ENCODE assay signal across 22 mouse cellular contexts in the genomic region with DNA sequence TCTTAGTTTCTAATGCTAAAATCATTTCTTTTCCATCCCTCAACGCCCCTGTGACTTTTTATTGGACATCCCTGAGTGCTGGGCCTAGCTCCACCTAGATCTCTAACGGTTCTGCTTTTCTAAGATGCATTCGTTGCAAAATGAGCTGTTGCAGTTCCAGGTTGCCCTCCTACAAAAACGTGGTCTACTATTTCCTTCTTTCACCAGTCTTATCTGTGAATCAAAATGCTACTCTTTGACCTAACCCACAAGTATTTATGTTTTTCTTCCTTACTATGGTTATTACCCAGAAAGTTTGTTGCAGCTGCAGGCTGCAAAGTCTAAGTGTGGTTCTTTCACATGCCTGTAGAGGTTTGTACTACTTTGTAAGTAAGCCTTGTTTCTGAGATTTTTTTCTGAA. TPM values are rescaled to one million over a fixed set of nuclear protein-coding genes. Genes with fewer than 3 reads are reported as not detected.
DNase-seq lines count a peak whose midpoint lies in the region; ATAC-seq and TF ChIP-seq lines count a peak whose summit lies in the region.
"Had no signal": no experiment of that assay in that cellular context is flagged by ENCODE, and none has a peak within 500 bp of the region (broad histone marks: within the 10 kb centered on the region; RNA-seq: fewer than 3 reads in every experiment).

A gene (plus strand): TSS at position 316 of the 400 bp plus-strand sequence.

- TF ChIP-seq POLR2A in lung, adult 2 months (IDR thresholded peaks at IDR 0.05; ENCODE audit: borderline replicate concordance, extremely low read depth, low read depth, low read length): no peak

- TF ChIP-seq CTCF in lung, adult 2 months (IDR thresholded peaks at IDR 0.05; ENCODE audit: insufficient read depth, low read length): no peak

- H3K27me3 ChIP-seq in splenic B cell, adult 2 months (ENCODE audit: control insufficient read depth, insufficient read depth, low read length, poor library complexity, severe bottlenecking): no peaks in the 10 kb centered on the region
- H3K27me3 ChIP-seq: embryonic facial prominence, embryonic 12.5 days; lung, embryonic 15.5 days; neural tube, embryonic 12.5 days had no signal

- ATAC-seq in CD4-positive, CD25-positive, alpha-beta regulatory T cell, adult 4 months: peak; percentile 34
- ATAC-seq: intestine, postnatal 0 days had no signal

- no peak within 1 kb of the TSS for H3K4me3 ChIP-seq in lung, adult 2 months (replicated peaks; ENCODE audit: extremely low read depth, low read depth, low read length)
- H3K4me3 ChIP-seq: embryonic facial prominence, embryonic 12.5 days; limb, embryonic 10.5 days; lung, embryonic 15.5 days; neural tube, embryonic 12.5 days had no signal

- no peaks in the 10 kb centered on the region for H3K4me1 ChIP-seq in lung, adult 2 months (ENCODE audit: control insufficient read depth, insufficient read depth, low read length)
- H3K4me1 ChIP-seq: embryonic facial prominence, embryonic 12.5 days; limb, embryonic 10.5 days; lung, embryonic 15.5 days; neural tube, embryonic 12.5 days had no signal

- DNase-seq in 416B (ENCODE audit: low read depth): peak; percentile 33
- DNase-seq in induced T-regulatory cell, adult 2 months (ENCODE audit: low read depth): peak; percentile 72
- DNase-seq in splenic B cell, adult 2 months (ENCODE audit: low read depth, low spot score): peak; percentile 50
- DNase-seq in frontal cortex, adult 2 months (ENCODE audit: extremely low spot score in 1 of 2, low spot score in 1 of 2): no peak
- DNase-seq in spleen, postnatal 4 days (ENCODE audit: low spot score in 2 of 2): no peak
- DNase-seq in lung, adult 2 months: no peak
- DNase-seq: adrenal gland, adult 8-10 months; cerebellum, adult 11-12 months; gastrocnemius, postnatal 14 days; right cerebral cortex, postnatal 25 days had no signal

- WGBS in lung, adult 2 months: 43% methylated on average over 4 of the region's 4 CpGs

- H3K36me3 ChIP-seq in splenic B cell, adult 2 months (ENCODE audit: control insufficient read depth, insufficient read depth, low read length, poor library complexity, severe bottlenecking): no peaks in the 10 kb centered on the region
- H3K36me3 ChIP-seq: embryonic facial prominence, embryonic 12.5 days; limb, embryonic 10.5 days; lung, embryonic 15.5 days; neural tube, embryonic 12.5 days had no signal

RNA-seq across cellular contexts. Expression of the gene that starts here (rescaled TPM):
- 100 to 1,000 TPM; 100 to 114 TPM for polyA plus RNA-seq in CD4-positive, CD25-positive, alpha-beta regulatory T cell, adult 4 months (2017; shearing (Covaris generic))
- polyA plus RNA-seq in frontal cortex, adult 2 months (2012; rRNA removed): 0.04 TPM in 1 of 2 replicates, not detected in the other
- 1.3 and 1.8 TPM in 2 replicates for polyA plus RNA-seq in lung, adult 2 months (2012; rRNA removed)
- polyA plus RNA-seq: brain, embryonic 14.5 days; cortical plate, adult 2 months; heart, postnatal 0 days; hindbrain, embryonic 14.5 days; intestine, postnatal 0 days; midbrain, postnatal 0 days; neural tube, embryonic 12.5 days; stomach, embryonic 14.5 days had no signal

Comparison
In these comparisons a context has a peak if more than half of its experiments do, and no peak if none do; other contexts are left out.
1. RNA of the gene that starts here (polyA plus RNA-seq): 100 to 114 TPM in CD4-positive, CD25-positive, alpha-beta regulatory T cell, adult 4 months; 1.3 to 1.8 TPM in lung, adult 2 months and 0.04 TPM in frontal cortex, adult 2 months; every median in the first group is over 10 times any median in the second.
2. DNase-seq: peak in 416B (single experiment), induced T-regulatory cell, adult 2 months (single experiment) and splenic B cell, adult 2 months (single experiment); none in frontal cortex, adult 2 months (0 of 2), spleen, postnatal 4 days (0 of 2) and lung, adult 2 months (single experiment).